Mouse (Mus musculus) kidney, adult 9 months (tissue): Measurements from ENCODE around the gene Calr4.
A peak's percentile ranks its signal among the peaks of the same experiment; 100 is the strongest.

Experiments
- DNase-seq: peaks from one replicate; pipeline ENCODE4 v3.0.0; 2022

The Calr4 gene

DNA sequence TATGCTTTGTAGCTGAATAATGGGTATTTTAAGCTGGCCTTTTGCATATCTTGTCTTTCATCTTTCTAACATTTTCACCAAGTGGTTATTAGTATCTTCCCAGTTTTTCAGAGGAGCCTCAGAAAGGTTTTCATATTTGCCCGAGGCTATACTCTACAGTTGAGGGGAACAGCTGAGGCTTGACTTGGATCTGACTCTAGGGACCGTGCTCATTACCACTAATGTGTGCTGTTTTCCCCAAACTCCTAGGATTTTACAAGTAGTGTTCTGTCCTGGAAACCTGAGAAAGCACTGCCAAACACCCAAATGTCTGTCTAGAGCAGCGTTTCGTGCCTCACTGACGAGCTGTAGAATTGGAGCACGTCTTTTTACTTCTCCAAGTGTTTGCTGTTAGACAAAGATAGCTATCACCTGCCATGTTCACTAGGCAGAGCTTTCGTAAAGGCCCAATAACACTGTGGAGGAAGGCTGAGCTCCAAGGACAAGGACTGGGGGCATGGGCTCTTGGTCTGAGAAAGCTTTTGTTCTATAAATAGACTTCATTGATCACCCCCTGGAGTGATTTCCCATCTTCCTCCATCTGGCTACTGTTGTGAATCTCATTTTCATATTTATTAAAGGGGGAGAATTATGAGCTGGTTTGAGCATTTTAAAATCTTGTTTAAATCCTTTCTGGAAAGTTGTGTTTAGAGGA, 2.0 kb downstream of the Calr4 start:
- DNase-seq = no peak

DNA sequence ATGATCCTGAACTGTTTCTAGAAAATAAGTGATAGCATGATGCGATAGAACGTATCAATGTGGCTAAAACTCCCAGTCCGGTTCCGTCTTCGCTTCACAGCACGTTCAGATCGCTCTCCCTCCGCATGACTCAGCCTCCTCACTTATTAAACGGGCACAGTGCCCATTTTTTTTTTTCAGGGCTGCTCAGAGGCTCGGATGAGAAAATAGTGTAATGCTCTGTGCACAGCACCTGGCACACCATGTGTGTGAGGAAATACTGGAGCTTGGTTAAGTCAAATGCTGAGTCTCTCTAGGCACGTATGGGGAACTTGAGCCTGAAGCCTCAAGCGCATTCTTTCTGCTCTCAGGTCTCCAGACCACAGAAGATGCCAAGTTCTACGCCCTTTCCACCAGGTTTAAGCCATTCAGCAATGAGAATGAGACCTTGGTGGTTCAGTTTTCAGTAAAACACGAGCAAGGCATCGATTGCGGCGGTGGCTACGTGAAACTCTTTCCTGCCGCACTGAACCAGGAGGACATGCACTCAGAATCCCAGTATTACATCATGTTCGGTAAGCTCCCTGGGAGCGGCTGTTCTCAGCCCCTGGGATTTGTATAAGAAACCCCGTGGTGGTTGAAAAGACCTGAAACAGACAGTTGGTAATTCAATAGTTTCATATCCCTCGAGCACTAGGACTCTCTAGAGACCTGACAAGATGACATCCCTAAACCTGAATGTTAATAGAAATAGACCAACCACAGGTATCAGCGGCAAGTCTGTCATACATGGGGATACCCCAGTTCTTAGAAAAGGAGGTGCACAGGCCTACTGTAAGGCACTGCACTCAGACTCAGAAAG, 4.4 kb downstream of the Calr4 start:
- peak; percentile 73 for DNase-seq

DNA sequence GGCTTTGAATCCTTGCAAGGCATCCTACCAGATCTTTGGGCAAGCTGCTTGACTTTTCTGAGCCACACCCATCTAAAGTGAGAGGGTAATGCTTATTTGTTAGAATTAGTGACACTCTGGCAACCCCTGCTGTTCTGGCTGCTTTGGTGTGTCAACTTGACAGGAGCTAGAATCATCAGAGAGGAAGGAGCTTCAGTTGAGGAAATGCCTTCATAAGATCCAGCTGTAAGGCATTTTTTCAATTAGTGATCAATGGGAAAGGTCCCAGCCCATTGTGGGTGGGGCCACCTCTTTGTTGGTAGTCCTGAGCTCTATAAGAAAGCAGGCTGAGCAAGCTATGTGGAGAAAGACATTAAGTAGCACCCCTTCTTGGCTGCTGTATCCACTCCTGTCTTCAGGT, 6.9 kb downstream of the Calr4 start:
- DNase-seq = no peak

DNA sequence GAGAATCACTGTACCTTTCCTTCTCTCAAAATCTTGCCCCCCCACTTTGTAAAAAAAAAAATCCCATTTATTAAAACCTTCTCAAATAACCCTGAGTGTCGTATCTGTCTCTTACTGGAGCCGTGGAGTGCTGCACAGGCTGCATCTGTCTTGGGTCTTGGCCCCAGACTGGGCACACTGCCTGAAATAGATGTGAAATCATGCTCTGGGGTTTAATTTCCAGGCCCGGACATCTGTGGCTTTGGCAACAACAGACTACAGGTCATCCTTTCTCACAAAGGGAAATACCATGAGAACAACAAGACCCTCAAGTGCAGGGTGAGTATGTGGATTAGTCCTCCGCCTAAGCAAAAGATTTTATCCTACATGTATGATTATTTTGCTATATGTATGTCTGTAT, 7.6 kb downstream of the Calr4 start:
- DNase-seq = no peak

DNA sequence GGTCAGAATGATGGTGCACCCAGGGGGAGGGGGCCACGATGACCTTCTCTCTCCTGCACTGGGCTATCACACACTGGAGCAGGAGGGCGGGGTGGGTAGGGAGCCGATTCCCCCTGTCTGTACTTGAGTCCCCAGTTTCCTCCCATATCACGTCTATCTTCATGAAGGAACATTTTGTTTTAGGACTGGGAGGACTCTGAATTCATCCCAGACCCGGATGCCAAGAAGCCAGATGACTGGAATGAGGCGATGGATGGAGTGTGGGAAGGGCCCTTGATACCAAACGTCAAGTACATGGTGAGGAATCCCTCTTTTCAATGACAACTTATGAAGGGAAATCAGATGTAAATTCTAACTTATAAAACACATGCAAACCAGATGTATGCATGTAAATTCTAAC, 10.2 kb downstream of the Calr4 start:
- DNase-seq = no peak

DNA sequence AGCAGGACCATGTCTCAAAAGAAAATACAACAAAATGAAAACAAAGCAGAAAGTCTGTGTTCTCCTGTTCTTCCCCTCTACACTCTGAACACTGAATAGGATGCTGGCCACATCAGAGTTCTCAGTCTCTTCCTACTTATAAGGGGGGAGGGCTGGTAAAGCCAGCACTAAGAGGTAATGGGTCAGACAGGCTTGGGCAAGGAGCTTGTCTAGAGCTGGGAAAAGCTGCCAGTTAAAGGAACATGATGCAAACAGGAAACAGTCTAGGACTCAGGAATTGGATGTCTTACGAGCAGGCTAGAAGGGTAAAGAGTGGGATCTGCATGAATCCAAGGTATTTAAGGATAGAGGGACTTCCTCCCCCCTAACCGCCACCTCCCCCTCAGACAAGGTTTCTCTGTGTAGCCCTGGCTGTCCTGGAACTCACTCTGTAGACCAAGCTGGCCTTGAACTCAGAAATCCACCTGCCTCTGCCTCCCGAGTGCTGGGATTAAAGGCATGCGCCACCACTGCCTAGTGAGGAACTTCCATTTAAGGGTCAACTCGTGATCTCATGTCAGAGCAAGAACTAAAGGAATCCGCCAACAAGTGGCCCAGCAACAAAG, 10.8 kb downstream of the Calr4 start:
- DNase-seq = no peak

DNA sequence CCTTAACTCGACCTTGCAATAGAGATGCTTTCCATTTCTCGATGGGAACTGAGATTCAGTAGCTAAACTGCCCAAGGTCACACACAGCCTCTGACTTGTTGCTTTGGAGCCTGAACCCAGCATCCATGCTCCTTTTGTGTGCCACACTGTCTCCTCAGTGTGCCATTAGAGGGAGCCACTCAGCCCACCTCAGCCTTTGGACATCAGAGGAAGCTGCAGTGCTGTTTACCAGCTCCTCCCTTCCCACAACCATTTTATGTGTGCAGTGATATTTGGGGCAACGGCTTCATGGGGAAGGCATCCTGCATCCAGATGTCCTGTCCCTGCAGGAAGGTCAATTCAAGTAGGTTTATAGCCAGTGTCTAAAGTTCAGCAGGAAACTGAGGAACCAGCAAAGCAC, 17.3 kb downstream of the Calr4 start:
- DNase-seq = peak; percentile 44

DNA sequence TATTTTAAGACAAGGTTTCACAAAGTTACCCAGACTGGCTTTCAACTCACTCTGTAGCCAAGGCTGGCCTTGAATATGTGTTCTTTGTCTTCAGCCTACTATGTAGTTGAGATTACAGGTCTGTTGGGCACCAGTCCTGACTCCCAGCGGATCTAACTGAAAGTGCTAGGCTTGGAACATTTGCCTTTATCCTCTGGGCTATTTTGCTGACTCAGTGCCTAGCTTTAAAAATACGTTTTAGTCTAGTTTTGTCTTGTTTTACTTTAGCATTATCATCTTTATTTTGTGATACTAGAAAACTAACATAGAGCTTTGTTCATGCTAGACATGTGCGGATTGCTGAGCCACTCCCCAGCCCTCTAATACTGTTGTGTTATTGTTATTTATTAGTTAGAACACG, 17.9 kb downstream of the Calr4 start:
- no peak for DNase-seq

DNA sequence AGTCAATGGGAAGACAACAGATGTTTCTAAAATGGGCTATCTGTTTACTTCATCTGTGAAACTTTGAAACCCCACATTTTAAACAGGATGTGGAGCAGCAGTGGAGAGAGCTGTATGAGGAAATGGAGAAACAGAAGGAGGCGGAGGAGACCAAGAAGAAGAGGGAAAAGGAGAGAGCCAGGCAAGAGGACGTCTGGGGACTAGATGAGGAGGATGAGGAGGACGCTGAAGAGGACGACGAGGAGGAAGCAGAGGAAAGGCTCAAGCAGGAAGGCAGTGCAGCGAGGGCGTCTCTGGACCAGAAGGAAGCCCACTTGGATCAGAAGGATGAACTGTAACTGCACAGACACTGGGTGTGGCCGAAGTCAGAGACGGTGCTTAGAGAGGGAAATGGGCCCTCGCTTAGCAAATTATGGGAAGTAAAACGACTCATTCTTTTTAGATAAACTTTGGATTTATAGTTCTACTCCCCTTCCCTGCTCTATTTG, 19.4 kb downstream of the Calr4 start:
- DNase-seq = no peak

DNA sequence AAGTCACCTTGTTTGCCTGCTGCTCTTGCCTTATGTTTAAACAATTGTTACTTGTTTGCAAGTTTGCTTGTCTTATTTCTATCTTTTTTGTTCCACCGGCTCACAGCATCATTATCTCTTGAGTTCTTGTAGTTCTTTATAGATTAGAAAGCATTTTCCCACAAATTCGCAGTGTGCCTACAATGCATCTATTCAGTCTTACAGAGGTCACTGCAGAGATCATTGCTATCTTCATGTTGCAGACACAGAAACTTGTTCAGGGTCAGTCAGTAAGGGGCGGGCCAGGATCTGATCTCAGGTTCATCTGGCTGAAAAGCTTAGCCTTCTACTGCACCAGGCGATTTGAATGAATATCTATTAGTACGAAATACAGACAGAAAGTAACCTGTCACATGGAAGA, 20.2 kb downstream of the Calr4 start:
- DNase-seq = no peak

DNA sequence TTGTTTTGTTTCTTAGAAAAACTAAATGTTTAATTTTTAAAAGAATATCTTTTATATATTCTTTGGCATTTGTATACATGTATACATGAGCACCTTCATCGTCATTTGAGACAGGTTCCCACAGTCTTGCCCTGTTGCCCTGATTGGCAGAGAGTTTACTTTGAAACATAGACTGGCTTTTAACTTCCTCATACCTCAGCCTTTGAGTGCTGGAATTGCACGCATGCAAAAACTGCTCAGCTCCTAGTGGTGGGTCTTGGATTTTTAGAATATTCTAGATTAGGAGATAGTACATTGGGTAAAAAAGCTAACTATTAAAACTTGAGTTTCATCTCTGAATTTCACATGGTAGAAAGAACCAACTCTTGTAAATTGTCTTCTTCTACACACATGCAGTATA, 21.0 kb downstream of the Calr4 start:
- DNase-seq = no peak

DNA sequence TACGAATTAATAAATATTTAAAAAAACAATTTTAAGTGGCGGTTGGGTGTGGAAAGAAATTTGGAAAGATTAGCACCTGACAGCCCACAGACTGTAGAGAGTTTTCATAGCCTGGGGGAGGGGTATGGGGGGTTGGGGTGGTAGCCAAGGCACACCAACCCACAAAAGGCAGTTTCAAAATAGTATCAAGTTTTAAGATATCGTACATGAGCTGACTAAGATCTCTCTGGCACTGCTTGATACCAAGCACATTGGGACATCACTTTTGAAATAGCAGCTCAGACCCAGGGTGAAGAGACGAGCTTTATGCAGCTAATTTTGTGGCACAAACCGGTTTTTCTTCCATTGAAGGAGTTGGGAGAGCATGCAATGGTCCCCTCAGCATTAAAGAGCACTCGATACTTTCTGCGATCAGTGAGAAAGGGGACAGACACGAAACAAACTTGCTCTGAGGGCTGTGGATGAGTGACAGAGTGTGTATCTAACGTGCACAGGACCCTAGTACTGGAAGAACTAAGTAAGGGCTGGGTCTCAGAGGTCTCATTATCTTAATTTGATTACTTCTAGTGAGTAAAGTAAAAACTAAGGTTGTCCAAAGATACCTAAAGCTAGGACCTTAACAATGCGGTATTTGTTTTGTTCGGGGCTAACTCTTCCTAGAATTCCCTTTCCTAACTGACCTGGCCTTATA, 21.6 kb downstream of the Calr4 start:
- DNase-seq = no peak

DNA sequence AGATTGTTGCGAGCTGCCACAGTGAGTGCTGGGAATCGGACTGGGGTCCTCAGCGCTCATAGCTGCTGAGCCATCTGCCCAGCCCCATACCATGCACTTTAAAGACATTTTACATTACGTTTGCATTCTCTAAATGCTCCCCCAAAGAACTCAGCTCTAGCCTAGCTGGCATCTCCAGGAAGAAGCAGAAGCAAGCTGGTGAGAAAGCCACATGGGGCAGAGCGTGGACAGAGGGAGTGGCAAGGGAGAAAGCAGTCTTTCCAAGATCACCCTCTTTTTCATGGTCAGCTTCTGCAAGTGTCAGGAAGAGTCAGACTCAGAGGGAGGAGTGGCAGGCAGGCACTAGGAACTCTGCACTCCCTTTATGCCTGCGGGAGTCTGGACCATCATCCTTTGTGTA, 22.5 kb downstream of the Calr4 start:
- no peak for DNase-seq

DNA sequence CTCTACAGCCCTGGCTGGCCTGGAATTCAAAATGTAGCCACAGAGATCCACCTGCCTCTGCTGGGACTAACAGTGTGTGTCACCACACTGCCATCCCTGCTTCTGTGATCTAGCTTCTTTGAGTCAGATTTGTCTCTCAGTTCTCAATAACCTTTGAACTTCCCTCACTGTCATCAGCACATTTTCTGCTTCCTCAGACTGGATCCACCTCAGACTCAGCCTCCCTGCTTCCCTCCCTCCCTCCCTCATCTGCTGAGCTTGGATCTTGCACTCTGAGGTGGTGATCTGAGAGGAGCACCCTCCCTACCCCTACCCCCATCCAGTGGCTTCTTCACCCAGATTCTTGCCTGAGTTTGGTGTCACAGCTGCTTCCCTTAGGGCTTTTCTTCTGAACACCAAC, 23.4 kb downstream of the Calr4 start:
- peak; percentile 57 for DNase-seq

DNA sequence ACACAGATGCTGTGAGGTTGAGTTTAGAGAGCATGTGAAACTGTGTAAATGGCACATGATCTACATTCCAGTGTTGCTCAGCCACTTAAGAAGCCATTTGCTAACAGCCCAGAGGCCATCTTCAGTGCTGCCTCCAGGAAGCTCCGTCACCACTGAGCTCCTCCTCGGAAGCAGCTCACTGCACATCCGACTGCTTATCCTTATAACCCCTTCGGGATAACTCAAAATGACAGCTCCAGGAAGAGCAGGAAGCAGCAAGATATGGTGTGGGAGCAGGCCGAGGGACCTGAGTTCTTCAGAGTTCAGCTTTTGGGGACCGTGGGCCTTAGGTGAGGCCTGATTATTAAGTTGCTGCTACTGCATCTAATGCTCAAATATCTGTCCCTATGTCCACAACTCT, 27.8 kb downstream of the Calr4 start:
- no peak for DNase-seq

DNA sequence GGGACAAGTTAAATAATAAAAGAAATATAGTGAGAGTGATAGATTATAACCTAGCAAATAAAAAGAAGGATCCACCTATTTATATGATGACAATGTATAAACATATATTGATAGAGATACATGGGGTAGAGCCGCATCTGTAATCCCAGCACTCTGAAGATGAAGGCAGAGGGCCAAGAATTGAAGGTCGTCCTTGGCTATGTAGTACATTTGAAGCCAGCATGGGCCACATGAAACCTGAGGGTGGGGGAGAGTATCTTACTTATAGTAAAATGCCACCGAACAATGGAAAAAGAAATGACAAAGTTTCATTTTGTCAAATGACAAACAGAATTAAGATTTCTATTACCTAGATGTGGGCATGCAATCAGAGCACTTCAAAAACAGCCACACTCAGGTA, 31.8 kb downstream of the Calr4 start:
- no peak for DNase-seq

DNA sequence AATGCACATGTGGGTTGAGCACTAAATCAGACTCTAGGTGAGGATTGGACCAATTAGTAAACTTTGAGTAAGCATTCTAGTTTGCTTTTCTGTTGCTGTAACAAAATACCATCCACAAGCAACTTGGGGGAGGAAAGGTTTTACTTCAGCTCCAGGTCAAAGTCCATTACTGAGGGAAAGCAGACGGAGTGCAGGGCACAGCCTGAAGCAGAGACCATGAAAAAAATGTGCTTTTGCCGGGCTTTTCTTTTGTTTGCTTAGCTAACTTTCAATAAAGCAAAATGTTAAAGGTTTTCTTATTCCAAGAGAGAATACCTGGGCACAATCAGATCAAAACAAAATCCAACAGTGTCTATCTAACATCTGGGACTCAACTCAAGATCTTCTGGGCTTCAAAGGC, 32.5 kb downstream of the Calr4 start:
- peak; percentile 69 for DNase-seq

DNA sequence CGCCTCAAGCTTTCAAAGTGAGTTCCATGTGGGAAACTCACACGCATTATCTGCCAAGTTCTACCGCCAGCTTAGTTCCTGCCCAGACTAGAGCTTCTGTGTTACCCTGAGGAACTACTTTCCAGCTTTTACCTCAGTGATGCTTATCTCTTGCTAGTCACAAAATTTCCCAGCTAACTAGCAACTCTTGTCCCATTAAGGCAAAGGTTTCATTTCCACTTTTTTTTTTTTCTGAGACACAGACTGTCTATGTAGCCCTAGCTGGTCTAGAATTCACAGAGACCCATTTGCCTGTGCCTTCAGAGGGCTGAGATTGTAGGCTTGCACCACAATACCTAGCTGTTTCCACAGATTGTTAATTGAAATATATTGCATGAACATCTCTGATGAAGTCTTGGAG, 33.2 kb downstream of the Calr4 start:
- no peak for DNase-seq

DNA sequence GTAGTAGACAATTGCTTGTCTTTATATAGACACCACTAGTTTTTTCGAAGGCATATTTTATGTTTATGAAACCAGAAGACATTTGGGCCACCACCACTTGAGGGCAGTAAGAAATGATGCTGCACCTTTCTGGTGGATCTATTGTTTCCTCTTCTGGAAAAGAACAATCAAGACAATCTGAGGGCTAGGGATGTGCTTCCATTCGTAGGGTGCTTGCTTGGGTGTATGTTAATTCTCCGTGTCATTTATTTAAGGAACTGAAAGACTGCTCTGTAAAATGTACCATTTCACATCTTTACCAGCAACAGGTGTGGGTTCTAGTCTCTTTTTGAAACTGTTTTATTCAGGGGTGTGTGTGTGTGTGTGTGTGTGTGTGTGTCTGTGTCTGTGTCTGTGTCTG, 34.6 kb downstream of the Calr4 start:
- no peak for DNase-seq

DNA sequence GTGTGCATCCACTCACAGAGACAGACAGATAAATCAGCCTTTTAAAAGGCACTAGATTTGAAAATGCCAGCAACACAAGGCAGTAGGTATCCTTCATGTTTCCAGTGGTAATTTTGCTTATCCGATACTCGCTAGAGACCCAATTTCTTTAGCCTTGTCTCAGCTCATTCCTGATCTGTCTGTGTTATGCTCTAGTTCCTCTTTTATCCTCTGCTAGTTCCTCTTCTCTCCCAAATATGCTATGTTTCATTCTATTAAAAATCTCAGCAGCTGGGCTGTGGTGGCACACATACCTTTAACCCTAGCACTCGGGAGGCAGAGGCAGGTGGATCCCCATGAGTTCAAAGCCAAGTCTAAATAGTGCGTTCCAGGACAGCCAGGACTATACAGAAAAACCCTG, 37.5 kb downstream of the Calr4 start:
- DNase-seq = no peak

DNA sequence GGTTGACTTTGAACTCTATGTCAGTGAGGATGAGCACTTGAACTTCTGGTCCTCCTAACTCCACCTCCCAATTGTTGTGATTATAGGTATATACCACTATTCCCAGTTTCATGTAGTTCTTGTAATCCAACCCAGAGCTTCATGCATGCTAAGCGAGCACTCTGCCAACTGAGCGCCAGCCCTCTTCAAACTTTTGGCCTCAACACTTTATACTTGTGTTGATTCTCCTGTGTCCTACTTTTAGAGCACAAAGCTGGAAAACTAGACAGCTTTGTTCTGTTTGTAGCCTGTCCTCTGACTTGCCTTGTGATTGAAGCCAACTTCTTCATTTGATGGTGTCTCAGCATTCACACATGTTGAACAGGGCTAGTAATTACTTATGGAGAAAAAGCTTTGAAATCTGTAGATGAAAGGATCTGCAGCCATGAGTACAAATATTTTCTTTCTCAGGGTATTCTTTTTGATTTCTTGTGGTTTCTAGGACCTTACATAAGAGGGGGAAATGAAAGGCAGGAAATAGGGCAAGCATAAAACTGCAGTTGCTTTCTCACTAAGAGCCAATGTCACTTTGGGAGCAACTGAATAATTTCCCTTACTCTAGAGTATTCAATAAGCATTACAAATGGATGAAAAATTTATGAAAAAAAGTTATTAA, 39.4 kb downstream of the Calr4 start:
- DNase-seq = no peak

DNA sequence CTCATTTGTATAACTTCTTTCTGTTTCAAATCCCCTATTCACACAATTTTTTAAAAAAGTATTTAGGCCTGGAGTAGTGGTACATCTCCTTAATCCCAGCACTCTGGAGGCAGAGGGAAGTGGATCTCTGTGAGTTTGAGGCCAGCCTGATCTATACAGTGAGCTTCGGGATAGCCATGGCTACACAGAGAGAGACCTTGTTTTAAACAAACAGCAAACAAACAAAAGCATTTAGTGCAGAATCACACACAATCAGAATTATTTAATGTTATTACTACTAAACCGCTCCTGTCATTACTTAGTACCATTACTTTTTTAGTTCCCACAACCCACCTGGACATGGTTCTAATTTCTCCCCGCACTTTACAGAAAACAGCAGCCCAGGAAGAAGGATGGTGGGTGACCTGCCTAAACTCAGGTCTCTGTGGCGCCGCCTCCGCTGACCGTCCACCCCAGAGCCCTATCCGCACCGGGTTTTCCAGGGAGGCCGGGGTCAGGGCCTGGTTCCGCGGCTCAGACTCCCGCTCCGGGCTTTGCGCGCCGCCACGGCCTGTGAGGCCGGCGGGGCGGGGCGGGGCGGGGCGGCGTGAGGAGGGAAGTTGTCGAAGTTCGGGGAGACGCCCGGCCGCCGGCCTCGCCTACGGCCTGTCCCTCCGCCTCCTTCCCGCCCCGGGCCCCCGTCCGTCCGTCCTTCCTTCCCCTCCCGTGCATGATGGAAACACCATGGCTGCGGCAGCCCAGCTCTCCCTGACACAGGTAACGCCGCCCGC, 45.6 kb downstream of the Calr4 start, which contains the start of gene Eps15:
TSS of gene Eps15 (plus strand) at position 580 of the 770 bp plus-strand sequence.
- DNase-seq = peak; percentile 94
